Mouse (Mus musculus) v-Abl transformed pro-B cells (cell line): ENCODE measurements at regions not wholly inside any gene's neighbourhood (a gene's known extent, or its start where the extent isn't known, plus 50 kb on each side); places are given as distances from the start of the nearest gene placed in this dataset.

ENCODE experiments used
- in situ Hi-C, 2 experiments: fragments of 400-800 bp; cut with MboI; formaldehyde crosslinking; loops; one replicate each; pipeline ENCODE4 v1.15.1; 2025; ENCODE audit not compliant: unreplicated experiment in 2 of 2

GRCm38 (mm10) chr6:68033608-68034007 lies 498.0 kb upstream of the Tacstd2 start:
- in situ Hi-C loops = loop anchor here (5.0 to 25.0 kb wide), 4 partner anchors 171 to 469 kb away; no protein-coding TSS in a partner anchor

DNA sequence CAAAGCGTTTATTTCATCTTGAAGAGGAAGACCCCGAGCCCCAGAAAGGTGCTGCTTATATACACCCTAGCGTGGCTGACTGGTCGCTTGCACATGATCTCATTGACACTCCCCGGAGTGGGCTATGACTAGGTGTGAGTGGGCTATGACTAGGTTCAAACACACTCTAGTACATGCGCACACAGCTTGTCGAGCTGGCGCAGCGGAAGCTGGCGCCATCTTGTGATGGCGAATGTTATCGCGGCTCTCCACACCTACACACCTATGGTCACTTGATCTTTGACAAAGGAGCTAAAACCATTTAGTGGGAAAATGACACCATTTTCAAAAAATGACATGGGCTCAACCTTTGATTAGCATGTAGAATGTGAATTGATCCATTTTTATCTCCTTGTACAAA lies 495.1 kb upstream of the Tacstd2 start:
- in situ Hi-C loops = loop anchor here (5.0 to 25.0 kb wide), 4 partner anchors 174 to 472 kb away; no protein-coding TSS in a partner anchor
